Mouse (Mus musculus): ENCODE measurements around the gene Gucy2g. TPM values are rescaled to one million over a fixed set of nuclear protein-coding genes. Genes with fewer than 3 reads are reported as not detected.

Gucy2g gene
- total RNA-seq, 2 experiments from 2014 or later = 2.8 to 3.2 TPM

- intact Hi-C loops (cut with DNase I) = no loop called here
These were observed 29.3 kb downstream of the Gucy2g start for GRCm38 (mm10) chr19:55211698-55212097.

GRCm38 (mm10) chr19:55209084-55209483 is 32.0 kb downstream of the Gucy2g start:
- intact Hi-C loops (cut with DNase I) = loop anchor here (5.0 kb wide), 1 partner anchor 1167 kb away; the partner anchor contains the start of gene Adra2a

More at GRCm38 (mm10) chr19:55211698-55212097, 29.3 kb downstream of the Gucy2g start:
- DNase-seq (ENCODE audit: low spot score in 2 of 2) = no peak

GRCm38 (mm10) chr19:55208654-55209053 is 32.4 kb downstream of the Gucy2g start:
- intact Hi-C loops (cut with DNase I) = loop anchor here (5.0 kb wide), 1 partner anchor 1166 kb away; the partner anchor contains the start of gene Adra2a

More at GRCm38 (mm10) chr19:55209084-55209483, 32.0 kb downstream of the Gucy2g start:
- no peak for DNase-seq (ENCODE audit: low spot score in 2 of 2)

GRCm38 (mm10) chr19:55207746-55208538 is 33.1 kb downstream of the Gucy2g start:
- DNase-seq (ENCODE audit: low spot score in 2 of 2) = no peak
- intact Hi-C loops (cut with DNase I) = loop anchor here (5.0 kb wide), 1 partner anchor 1166 kb away; the partner anchor contains the start of gene Adra2a

More at GRCm38 (mm10) chr19:55208654-55209053, 32.4 kb downstream of the Gucy2g start:
- DNase-seq (ENCODE audit: low spot score in 2 of 2) = no peak

GRCm38 (mm10) chr19:55207205-55207604 is 33.8 kb downstream of the Gucy2g start:
- intact Hi-C loops (cut with DNase I) = loop anchor here (5.0 kb wide), 1 partner anchor 1165 kb away; the partner anchor contains the start of gene Adra2a
- DNase-seq (ENCODE audit: low spot score in 2 of 2) = no peak

- DNase-seq (ENCODE audit: low spot score in 2 of 2) = peak; percentile 65 to 76
- intact Hi-C loops (cut with DNase I) = loop anchor here (5.0 kb wide), 1 partner anchor 1164 kb away; the partner anchor contains the start of gene Adra2a
These were observed 34.4 kb downstream of the Gucy2g start for GRCm38 (mm10) chr19:55206482-55207138.

- peak; percentile 64 to 67 for DNase-seq (ENCODE audit: low spot score in 2 of 2)
- intact Hi-C loops (cut with DNase I) = loop anchor here (2.0 kb wide), 2 partner anchors 100 to 126 kb away; no protein-coding TSS in a partner anchor
These were observed 42.7 kb downstream of the Gucy2g start for GRCm38 (mm10) chr19:55198303-55198702.

GRCm38 (mm10) chr19:55195574-55195973 is 45.5 kb downstream of the Gucy2g start:
- intact Hi-C loops (cut with DNase I) = no loop called here
- DNase-seq (ENCODE audit: low spot score in 2 of 2) = no peak

- DNase-seq (ENCODE audit: low spot score in 2 of 2) = no peak
- intact Hi-C loops (cut with DNase I) = no loop called here
These were observed 46.4 kb downstream of the Gucy2g start for GRCm38 (mm10) chr19:55194520-55195170.

GRCm38 (mm10) chr19:55193717-55194394 is 47.2 kb downstream of the Gucy2g start:
- DNase-seq (ENCODE audit: low spot score in 2 of 2) = no peak
- intact Hi-C loops (cut with DNase I) = no loop called here

- intact Hi-C loops (cut with DNase I) = no loop called here
- no peak for DNase-seq (ENCODE audit: low spot score in 2 of 2)
These were observed 48.6 kb downstream of the Gucy2g start for GRCm38 (mm10) chr19:55192254-55192945.

GRCm38 (mm10) chr19:55191596-55191995 is 49.4 kb downstream of the Gucy2g start:
- intact Hi-C loops (cut with DNase I) = no loop called here
- DNase-seq (ENCODE audit: low spot score in 2 of 2) = no peak

GRCm38 (mm10) chr19:55190065-55190464 is 51.0 kb downstream of the Gucy2g start:
- DNase-seq (ENCODE audit: low spot score in 2 of 2) = no peak
- intact Hi-C loops (cut with DNase I) = no loop called here

- intact Hi-C loops (cut with DNase I) = loop anchor here (2.0 kb wide), 1 partner anchor 63 kb away; no protein-coding TSS in a partner anchor
- DNase-seq (ENCODE audit: low spot score in 2 of 2) = peak in 1 of 2 experiments; percentile 30
These were observed 55.4 kb downstream of the Gucy2g start for GRCm38 (mm10) chr19:55185651-55186050.

GRCm38 (mm10) chr19:55185074-55185473 is 56.0 kb downstream of the Gucy2g start:
- no peak for DNase-seq (ENCODE audit: low spot score in 2 of 2)
- intact Hi-C loops (cut with DNase I) = loop anchor here (2.0 kb wide), 1 partner anchor 62 kb away; no protein-coding TSS in a partner anchor

- intact Hi-C loops (cut with DNase I) = loop anchor here (2.0 kb wide), 1 partner anchor 62 kb away; no protein-coding TSS in a partner anchor
- DNase-seq (ENCODE audit: low spot score in 2 of 2) = peak in 1 of 2 experiments; percentile 22
These were observed 56.6 kb downstream of the Gucy2g start for GRCm38 (mm10) chr19:55184442-55184841.

- intact Hi-C loops (cut with DNase I) = no loop called here
- no peak for DNase-seq (ENCODE audit: low spot score in 2 of 2)
These were observed 60.6 kb downstream of the Gucy2g start, which contains the start of gene Tectb for GRCm38 (mm10) chr19:55180433-55180832. Tectb (plus strand) TSS chr19:55180733.

- DNase-seq (ENCODE audit: low spot score in 2 of 2) = peak in 1 of 2 experiments; percentile 51
- intact Hi-C loops (cut with DNase I) = no loop called here
These were observed 63.9 kb downstream of the Gucy2g start for GRCm38 (mm10) chr19:55177143-55177542.
